Mouse (Mus musculus): ENCODE measurements around the gene Rab8a. TPM values are rescaled to one million over a fixed set of nuclear protein-coding genes. Genes with fewer than 3 reads are reported as not detected.

Gene Rab8a
- polyA plus RNA-seq, 1 experiment from 2014 or later: 123 TPM

DNA sequence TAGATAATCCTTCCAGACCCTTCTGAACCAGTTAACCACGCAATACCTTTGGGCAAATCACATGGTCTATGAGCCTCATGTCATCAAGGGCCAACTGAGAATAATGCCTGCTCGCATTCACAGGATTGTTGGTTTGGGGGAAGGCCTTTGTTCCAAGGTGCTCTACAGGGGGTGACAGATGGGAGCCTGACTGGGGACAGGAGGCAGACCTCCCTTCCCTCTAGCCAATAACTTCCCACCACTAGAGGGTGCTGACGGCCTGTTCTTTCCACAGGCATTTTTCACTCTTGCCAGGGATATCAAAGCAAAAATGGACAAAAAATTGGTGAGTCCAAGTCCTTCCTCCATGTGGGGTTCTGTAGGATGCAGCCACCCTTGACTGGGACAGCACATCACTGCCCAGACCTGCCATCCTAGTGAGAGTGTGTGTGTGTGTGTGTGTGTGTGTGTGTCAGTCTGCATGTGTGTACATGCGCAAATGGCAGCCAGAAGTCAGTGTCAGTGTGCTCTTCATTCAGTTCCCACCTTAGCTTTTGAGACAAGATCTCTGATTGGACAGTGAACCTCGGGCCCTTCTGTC is 16.4 kb downstream of the Rab8a start:
- Histone ChIP-seq H3K9me3 (ENCODE audit: control insufficient read depth, low read length) (no peaks in the 10 kb centered on the region), H3K4me1 (ENCODE audit: control insufficient read depth, insufficient read depth, low read length) (no peaks in the 10 kb centered on the region), H3K36me3 (ENCODE audit: control insufficient read depth, insufficient read depth, low read length) (peaks cover 27% of the 10 kb centered on the region), H3K4me3 (ENCODE audit: low read depth, low read length) (no peak overlapping the region), H3K27ac (replicated peaks; ENCODE audit: low read depth, low read length) (no peak overlapping the region), H3K9ac (ENCODE audit: low read length) (no peak overlapping the region), H3K27me3 (ENCODE audit: control insufficient read depth, insufficient read depth, low read length) (no peaks in the 10 kb centered on the region), H3K4me2 (ENCODE audit: low read depth, severe bottlenecking) (no peak overlapping the region)
- WGBS: 69% methylated on average over 5 of the region's 5 CpGs
- DNase-seq (ENCODE audit: low spot score): peak; percentile 72
- no peak for ATAC-seq (ENCODE audit: insufficient number of reproducible peaks, low FRiP score, low TSS enrichment, low read depth)

DNA sequence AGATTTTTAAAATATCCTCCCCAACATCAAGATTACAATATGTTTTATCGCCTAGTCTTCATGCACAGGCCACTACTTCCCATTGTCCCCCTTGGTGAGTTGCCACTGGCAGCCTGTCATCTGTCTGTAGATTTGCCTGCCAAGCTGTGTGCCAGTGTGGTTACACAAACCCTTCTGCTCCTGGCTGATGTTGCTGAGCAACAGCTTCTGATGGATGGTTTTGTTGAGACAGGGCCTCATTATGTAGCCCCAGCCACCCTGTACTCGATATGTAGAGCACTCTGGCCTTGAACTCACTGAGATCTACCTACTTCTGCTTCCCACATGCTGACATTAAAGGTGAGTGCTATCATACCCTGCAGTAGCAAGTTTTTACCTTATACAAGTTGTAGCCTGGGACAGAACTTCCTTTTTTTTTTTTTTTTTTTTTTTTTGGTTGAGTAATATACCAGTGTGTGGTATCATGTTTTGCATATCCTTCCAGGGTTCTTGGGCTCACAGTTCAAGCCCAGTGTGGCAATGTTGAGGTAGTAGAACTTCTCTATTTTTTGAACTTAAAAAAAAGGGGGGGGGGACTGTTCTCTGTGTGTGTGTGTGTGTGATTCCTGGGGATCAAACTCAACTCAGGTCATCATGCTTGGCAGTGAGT is 22.7 kb downstream of the Rab8a start:
- H3K9me3 ChIP-seq (ENCODE audit: control insufficient read depth, low read length): no peaks in the 10 kb centered on the region
- H3K27ac ChIP-seq (replicated peaks; ENCODE audit: low read depth, low read length): no peak overlapping the region
- 89% methylated on average over 2 of the region's 2 CpGs for WGBS
- DNase-seq (ENCODE audit: low spot score): no peak
- ATAC-seq (ENCODE audit: insufficient number of reproducible peaks, low FRiP score, low TSS enrichment, low read depth): no peak
- H3K27me3 ChIP-seq (ENCODE audit: control insufficient read depth, insufficient read depth, low read length): no peaks in the 10 kb centered on the region
- no peaks in the 10 kb centered on the region for H3K4me1 ChIP-seq (ENCODE audit: control insufficient read depth, insufficient read depth, low read length)
- no peak overlapping the region for H3K4me2 ChIP-seq (ENCODE audit: low read depth, severe bottlenecking)
- no peak overlapping the region for H3K4me3 ChIP-seq (ENCODE audit: low read depth, low read length)
- no peak overlapping the region for H3K9ac ChIP-seq (ENCODE audit: low read length)
- peaks cover 4% of the 10 kb centered on the region for H3K36me3 ChIP-seq (ENCODE audit: control insufficient read depth, insufficient read depth, low read length)

DNA sequence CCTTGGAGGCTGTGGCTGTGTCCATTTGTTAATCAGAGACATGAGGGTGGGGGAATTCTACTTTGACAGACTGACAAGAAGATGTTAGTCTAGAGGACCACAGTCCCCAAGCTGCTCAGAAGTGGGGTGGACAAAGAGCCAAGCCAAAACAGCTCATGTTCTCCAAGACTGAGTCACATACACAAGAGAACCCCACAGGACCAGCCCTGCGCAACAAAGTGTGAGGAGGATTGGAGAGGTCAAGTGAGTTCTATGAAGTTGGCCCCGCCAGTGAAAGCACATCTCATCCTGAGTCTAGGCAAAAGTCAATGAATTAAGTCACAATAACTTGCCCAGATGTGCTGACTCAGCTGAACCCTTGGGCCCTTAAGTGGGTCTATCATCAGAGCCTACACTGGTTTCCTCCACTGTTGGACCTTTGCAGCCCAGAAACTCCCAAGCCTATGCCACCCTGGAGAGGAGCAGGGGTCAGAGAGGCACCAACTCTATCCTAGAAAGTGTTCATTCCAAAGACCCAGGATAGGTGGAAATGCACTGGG is 26.9 kb downstream of the Rab8a start:
- Histone ChIP-seq H3K4me1 (ENCODE audit: control insufficient read depth, insufficient read depth, low read length) (no peaks in the 10 kb centered on the region), H3K9me3 (ENCODE audit: control insufficient read depth, low read length) (no peaks in the 10 kb centered on the region), H3K27ac (replicated peaks; ENCODE audit: low read depth, low read length) (no peak overlapping the region), H3K36me3 (ENCODE audit: control insufficient read depth, insufficient read depth, low read length) (no peaks in the 10 kb centered on the region), H3K9ac (ENCODE audit: low read length) (no peak overlapping the region), H3K27me3 (ENCODE audit: control insufficient read depth, insufficient read depth, low read length) (no peaks in the 10 kb centered on the region), H3K4me3 (ENCODE audit: low read depth, low read length) (no peak overlapping the region), H3K4me2 (ENCODE audit: low read depth, severe bottlenecking) (no peak overlapping the region)
- WGBS: 92% methylated on average over 2 of the region's 2 CpGs
- DNase-seq (ENCODE audit: low spot score): no peak
- no peak for ATAC-seq (ENCODE audit: insufficient number of reproducible peaks, low FRiP score, low TSS enrichment, low read depth)

DNA sequence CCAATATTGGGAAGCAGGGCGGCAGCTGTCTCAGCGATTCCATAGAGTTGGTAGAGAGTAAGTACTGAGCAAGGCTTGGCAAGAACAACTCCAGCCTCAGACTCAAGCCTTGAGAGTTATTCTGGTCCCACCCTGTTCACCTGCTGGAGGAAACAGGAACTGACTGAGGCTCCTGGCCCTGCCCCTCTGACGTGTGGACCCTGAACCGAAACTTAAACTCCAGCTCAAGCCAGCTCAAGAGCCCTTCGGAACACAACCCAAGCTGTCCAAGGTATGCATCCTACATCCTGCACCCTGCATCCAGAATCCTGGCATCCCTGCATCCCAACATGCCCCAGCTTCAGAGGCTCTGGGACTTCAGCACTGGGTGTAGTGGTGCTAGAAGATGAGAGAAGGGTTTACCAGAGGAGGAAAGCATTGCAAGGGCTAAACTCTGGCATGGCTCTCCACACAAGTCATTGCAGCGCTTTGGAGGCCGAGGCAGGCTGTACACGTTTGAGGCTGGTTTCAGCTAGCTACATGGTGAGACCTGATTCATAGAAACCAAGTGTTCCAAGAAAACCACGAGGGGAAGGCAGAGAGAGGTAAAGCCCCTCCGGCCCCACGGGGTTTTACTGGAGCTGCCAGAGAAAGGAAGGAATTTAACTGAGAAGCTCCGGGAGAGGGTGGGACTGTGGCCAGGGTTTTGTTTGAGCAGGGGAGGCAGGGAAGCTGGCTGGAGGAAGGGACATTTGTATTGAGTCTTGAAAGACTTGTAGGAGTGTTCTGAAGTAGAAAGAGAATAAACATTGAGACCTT is 28.6 kb downstream of the Rab8a start, which contains the start of gene Hsh2d:
TSS of gene Hsh2d (plus strand) at position 222 of the 798 bp plus-strand sequence.
- 79% methylated on average over 12 of the region's 12 CpGs for WGBS
- Histone ChIP-seq H3K27me3 (ENCODE audit: control insufficient read depth, insufficient read depth, low read length) (no peaks in the 10 kb centered on the region), H3K9ac (ENCODE audit: low read length) (no peak within 1 kb of the TSS), H3K4me3 (ENCODE audit: low read depth, low read length) (no peak within 1 kb of the TSS), H3K9me3 (ENCODE audit: control insufficient read depth, low read length) (no peaks in the 10 kb centered on the region), H3K4me2 (ENCODE audit: low read depth, severe bottlenecking) (no peak within 1 kb of the TSS), H3K27ac (replicated peaks; ENCODE audit: low read depth, low read length) (no peak within 1 kb of the TSS), H3K4me1 (ENCODE audit: control insufficient read depth, insufficient read depth, low read length) (no peaks in the 10 kb centered on the region), H3K36me3 (ENCODE audit: control insufficient read depth, insufficient read depth, low read length) (no peaks in the 10 kb centered on the region)
- DNase-seq (ENCODE audit: low spot score): no peak
- no peak for ATAC-seq (ENCODE audit: insufficient number of reproducible peaks, low FRiP score, low TSS enrichment, low read depth)

DNA sequence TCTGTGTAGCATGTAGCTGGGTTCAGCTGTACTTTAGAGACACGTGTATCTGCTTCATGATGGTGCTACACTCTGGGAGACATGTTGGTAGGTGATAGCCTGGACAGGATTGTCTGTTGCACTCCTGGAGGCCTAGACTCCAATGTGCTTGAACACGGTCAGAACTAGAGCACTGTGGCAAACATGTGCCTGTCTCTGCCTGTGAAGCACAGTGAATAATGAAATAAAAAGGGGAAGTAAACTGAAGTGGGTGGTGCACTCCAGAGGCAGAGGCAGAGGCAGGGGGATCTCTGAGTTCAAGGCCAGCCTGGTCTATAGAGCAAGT is 29.2 kb downstream of the Rab8a start:
- WGBS: 92% methylated on average over 2 of the region's 2 CpGs
- H3K36me3 ChIP-seq (ENCODE audit: control insufficient read depth, insufficient read depth, low read length): no peaks in the 10 kb centered on the region
- H3K4me3 ChIP-seq (ENCODE audit: low read depth, low read length): no peak overlapping the region
- H3K27me3 ChIP-seq (ENCODE audit: control insufficient read depth, insufficient read depth, low read length): no peaks in the 10 kb centered on the region
- no peaks in the 10 kb centered on the region for H3K4me1 ChIP-seq (ENCODE audit: control insufficient read depth, insufficient read depth, low read length)
- H3K9me3 ChIP-seq (ENCODE audit: control insufficient read depth, low read length): no peaks in the 10 kb centered on the region
- H3K27ac ChIP-seq (replicated peaks; ENCODE audit: low read depth, low read length): no peak overlapping the region
- no peak for ATAC-seq (ENCODE audit: insufficient number of reproducible peaks, low FRiP score, low TSS enrichment, low read depth)
- no peak overlapping the region for H3K4me2 ChIP-seq (ENCODE audit: low read depth, severe bottlenecking)
- H3K9ac ChIP-seq (ENCODE audit: low read length): no peak overlapping the region
- DNase-seq (ENCODE audit: low spot score): no peak

DNA sequence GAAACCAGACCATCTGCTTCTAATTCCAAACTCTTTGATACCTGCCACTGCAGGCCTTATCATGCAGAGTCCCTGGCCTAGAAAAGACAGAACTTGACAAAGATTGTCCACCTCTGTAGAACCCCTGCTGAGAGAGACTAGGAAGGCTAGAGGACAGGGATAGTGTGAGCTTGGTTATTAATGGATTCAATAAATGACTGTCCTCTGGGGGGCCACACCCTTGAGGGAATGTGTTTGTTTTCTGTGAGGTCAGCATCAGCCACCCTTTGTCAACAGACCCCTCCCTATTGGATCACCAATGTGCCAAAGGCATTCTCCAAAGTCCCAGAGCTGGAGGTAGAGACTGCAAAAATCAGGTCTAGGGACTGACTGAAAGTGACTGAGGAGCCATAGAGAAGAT is 31.1 kb downstream of the Rab8a start:
- DNase-seq (ENCODE audit: low spot score) (no peak), ATAC-seq (ENCODE audit: insufficient number of reproducible peaks, low FRiP score, low TSS enrichment, low read depth) (no peak)
- no peaks in the 10 kb centered on the region for H3K36me3 ChIP-seq (ENCODE audit: control insufficient read depth, insufficient read depth, low read length)
- no peaks in the 10 kb centered on the region for H3K9me3 ChIP-seq (ENCODE audit: control insufficient read depth, low read length)
- no peak overlapping the region for H3K4me3 ChIP-seq (ENCODE audit: low read depth, low read length)
- H3K9ac ChIP-seq (ENCODE audit: low read length): no peak overlapping the region
- no peak overlapping the region for H3K4me2 ChIP-seq (ENCODE audit: low read depth, severe bottlenecking)
- H3K27me3 ChIP-seq (ENCODE audit: control insufficient read depth, insufficient read depth, low read length): no peaks in the 10 kb centered on the region
- no peaks in the 10 kb centered on the region for H3K4me1 ChIP-seq (ENCODE audit: control insufficient read depth, insufficient read depth, low read length)
- H3K27ac ChIP-seq (replicated peaks; ENCODE audit: low read depth, low read length): no peak overlapping the region

DNA sequence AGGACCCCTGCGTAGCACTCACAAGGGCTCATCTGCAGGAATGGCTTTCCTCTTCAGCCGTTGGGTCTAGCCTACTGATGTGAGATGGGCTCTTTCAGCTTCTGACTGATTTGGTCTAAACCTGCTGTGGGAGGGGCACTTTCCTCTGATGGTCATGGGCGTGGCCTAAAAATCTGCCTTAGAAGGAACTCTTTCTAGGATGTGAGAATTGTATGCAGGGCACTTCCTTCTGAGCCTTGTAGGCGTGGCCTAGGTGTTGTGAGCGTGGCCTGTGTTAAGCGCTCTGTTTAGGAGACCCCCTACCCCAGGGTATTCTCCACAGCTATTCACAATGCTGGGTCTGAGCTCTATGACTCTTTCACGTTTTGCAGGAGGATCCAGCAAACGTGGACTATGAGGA is 37.0 kb downstream of the Rab8a start:
- no peak overlapping the region for H3K4me2 ChIP-seq (ENCODE audit: low read depth, severe bottlenecking)
- no peaks in the 10 kb centered on the region for H3K27me3 ChIP-seq (ENCODE audit: control insufficient read depth, insufficient read depth, low read length)
- H3K36me3 ChIP-seq (ENCODE audit: control insufficient read depth, insufficient read depth, low read length): no peaks in the 10 kb centered on the region
- ATAC-seq (ENCODE audit: insufficient number of reproducible peaks, low FRiP score, low TSS enrichment, low read depth): no peak
- DNase-seq (ENCODE audit: low spot score): no peak
- no peak overlapping the region for H3K9ac ChIP-seq (ENCODE audit: low read length)
- H3K9me3 ChIP-seq (ENCODE audit: control insufficient read depth, low read length): no peaks in the 10 kb centered on the region; the same call in 1 of the 2 replicates
- H3K4me1 ChIP-seq (ENCODE audit: control insufficient read depth, insufficient read depth, low read length): no peaks in the 10 kb centered on the region
- H3K4me3 ChIP-seq (ENCODE audit: low read depth, low read length): no peak overlapping the region
- WGBS: 63% methylated on average over 8 of the region's 8 CpGs
- no peak overlapping the region for H3K27ac ChIP-seq (replicated peaks; ENCODE audit: low read depth, low read length)

DNA sequence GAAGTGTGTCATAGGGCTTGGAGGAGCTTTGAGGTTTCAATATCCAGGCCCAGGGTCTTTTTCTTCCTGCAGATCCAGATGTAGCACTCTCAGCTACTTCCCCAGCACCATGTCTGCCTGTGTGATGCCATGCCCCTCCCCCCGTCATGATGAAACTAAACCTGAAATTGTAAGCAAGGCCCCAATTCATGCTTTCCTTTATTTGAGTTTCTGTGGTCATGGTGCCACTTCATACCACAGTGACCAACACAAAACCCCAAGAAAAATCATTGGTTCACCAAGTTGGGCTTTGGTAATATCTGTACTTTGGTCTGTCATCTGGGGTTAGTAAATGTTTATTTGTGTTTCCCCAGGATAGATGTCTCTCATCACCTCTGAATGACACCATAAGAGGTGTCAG is 47.6 kb downstream of the Rab8a start:
- no peak overlapping the region for H3K4me2 ChIP-seq (ENCODE audit: low read depth, severe bottlenecking)
- no peak overlapping the region for H3K4me3 ChIP-seq (ENCODE audit: low read depth, low read length)
- no peaks in the 10 kb centered on the region; the same call in 1 of the 2 replicates for H3K9me3 ChIP-seq (ENCODE audit: control insufficient read depth, low read length)
- H3K9ac ChIP-seq (ENCODE audit: low read length): no peak overlapping the region
- H3K27me3 ChIP-seq (ENCODE audit: control insufficient read depth, insufficient read depth, low read length): no peaks in the 10 kb centered on the region
- H3K36me3 ChIP-seq (ENCODE audit: control insufficient read depth, insufficient read depth, low read length): no peaks in the 10 kb centered on the region
- no peaks in the 10 kb centered on the region for H3K4me1 ChIP-seq (ENCODE audit: control insufficient read depth, insufficient read depth, low read length)
- no peak overlapping the region for H3K27ac ChIP-seq (replicated peaks; ENCODE audit: low read depth, low read length)
- WGBS: 81% methylated on average over 1 of the region's 1 CpGs
- DNase-seq (ENCODE audit: low spot score) (no peak), ATAC-seq (ENCODE audit: insufficient number of reproducible peaks, low FRiP score, low TSS enrichment, low read depth) (no peak)

Data from limb, embryonic 11.5 days (tissue).